Mouse (Mus musculus): Measurements from ENCODE around the gene Cda.

DNA sequence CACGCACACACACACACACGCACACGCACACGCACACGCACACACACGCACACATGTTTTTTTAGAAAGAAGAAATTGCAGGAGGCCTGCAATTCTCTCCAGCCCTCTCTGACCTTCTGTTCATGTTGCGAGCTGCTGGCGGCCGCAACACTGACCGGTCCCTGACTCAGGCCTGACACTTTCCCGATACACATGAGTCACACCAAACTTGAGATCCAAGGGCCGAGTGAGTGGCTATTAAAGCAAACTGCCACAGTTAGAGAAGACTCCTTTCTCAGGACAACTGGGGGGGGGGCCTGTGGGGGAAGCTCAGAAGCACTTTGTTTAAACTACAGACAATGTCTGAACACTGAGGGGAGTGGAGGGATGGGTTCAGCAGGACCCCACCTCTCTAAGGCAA, 11.2 kb downstream of the Cda start:
- TF ChIP-seq POLR2A (IDR thresholded peaks at IDR 0.05; ENCODE audit: control insufficient read depth, extremely low read depth, insufficient read depth, low read length, poor library complexity) (no peak), CTCF (IDR thresholded peaks at IDR 0.05; ENCODE audit: borderline replicate concordance, control insufficient read depth, extremely low read depth, insufficient read depth, low read length, poor library complexity) (no peak)

Data from thymus, adult 2 months (tissue).